In genomic region chr19:47468750-47469149, GRCm38 (mm10) we compare ENCODE assay signal across 12 mouse cellular contexts.
"Had no signal": no experiment of that assay in that cellular context is flagged by ENCODE, and none has a peak within 500 bp of the region (broad histone marks: within the 10 kb centered on the region; RNA-seq: fewer than 3 reads in every experiment).

No protein-coding gene starts in this region.

- H3K9ac ChIP-seq: limb, embryonic 15.5 days; liver, embryonic 13.5 days; neural tube, embryonic 12.5 days had no signal

- DNase-seq: kidney, postnatal 25 days; layer of hippocampus, adult 9-11 months; layer of hippocampus, postnatal 36 days; liver, embryonic 13.5 days; lung, adult 18-20 months; lung, postnatal 36 days; midbrain, embryonic 14.5 days; thymus, postnatal 4 days had no signal

- H3K27me3 ChIP-seq: limb, embryonic 15.5 days; neural tube, embryonic 12.5 days had no signal

- H3K27ac ChIP-seq: limb, embryonic 15.5 days; liver, embryonic 13.5 days; midbrain, embryonic 10.5 days; neural tube, embryonic 12.5 days; stomach, postnatal 0 days had no signal

- H3K9me3 ChIP-seq: limb, embryonic 15.5 days; liver, embryonic 13.5 days; midbrain, embryonic 10.5 days; neural tube, embryonic 12.5 days had no signal

- H3K4me2 ChIP-seq: limb, embryonic 15.5 days; liver, embryonic 13.5 days; neural tube, embryonic 12.5 days had no signal

- H3K36me3 ChIP-seq: limb, embryonic 15.5 days; liver, embryonic 13.5 days; midbrain, embryonic 10.5 days; neural tube, embryonic 12.5 days had no signal

- H3K4me3 ChIP-seq: limb, embryonic 15.5 days; liver, embryonic 13.5 days; midbrain, embryonic 10.5 days; neural tube, embryonic 12.5 days had no signal
